Mouse (Mus musculus) liver, embryonic 14.5 days (tissue): Measurements from ENCODE around the gene Cd59b. TPM values are rescaled to one million over a fixed set of nuclear protein-coding genes. Genes with fewer than 3 reads are reported as not detected.
A peak's percentile ranks its signal among the peaks of the same experiment; 100 is the strongest.

ENCODE experiments used
- ATAC-seq: fragments of 200-750 bp; cut with Nextera tagmentation; 2 replicates; pipeline ENCODE4 v1.8.0; 2017; ENCODE audit warnings: moderate number of reproducible peaks, mild to moderate bottlenecking, moderate library complexity; ENCODE audit not compliant: insufficient read depth
- DNase-seq, 3 experiments: peaks; one replicate each; pipeline ENCODE4 v3.0.0-alpha.2; 2012 to 2013; ENCODE audit warnings: low read depth in 3 of 3, low spot score in 3 of 3
- H3K27ac ChIP-seq: fragments of 300-500 bp; sonication (generic); 2 replicates; pipeline ENCODE4 v1.5.1; 2014; ENCODE audit warnings: moderate library complexity, mild to moderate bottlenecking, control low read depth, inconsistent platforms
- H3K27me3 ChIP-seq: fragments of 300-500 bp; sonication (generic); 2 replicates; pipeline ENCODE4 v1.6.1; 2014; ENCODE audit warnings: mild to moderate bottlenecking, low read length, moderate library complexity; ENCODE audit not compliant: control insufficient read depth, insufficient read depth
- H3K36me3 ChIP-seq: fragments of 300-500 bp; sonication (generic); replicated peaks from 2 replicates; pipeline ENCODE4 v1.6.1; 2014; ENCODE audit warnings: low read depth; ENCODE audit not compliant: control insufficient read depth, insufficient read depth
- H3K4me1 ChIP-seq, 2 experiments: fragments of 200-500 bp in 1 of 2; fragments of 300-500 bp in 1 of 2; sonication (generic) in 1 of 2; replicated peaks; 2 replicates each; pipeline ENCODE4 v1.6.1; 2012 to 2014; ENCODE audit warnings: antibody characterized with exemption in 1 of 2, inconsistent platforms in 1 of 2, low read length in 1 of 2; ENCODE audit not compliant: control insufficient read depth in 2 of 2, insufficient read depth in 2 of 2
- H3K4me2 ChIP-seq: fragments of 300-500 bp; sonication (generic); 2 replicates; pipeline ENCODE4 v1.6.1; 2014; ENCODE audit warnings: low read depth, mild to moderate bottlenecking, control low read depth, moderate library complexity
- H3K4me3 ChIP-seq, 2 experiments: fragments of 200-500 bp in 1 of 2; fragments of 300-500 bp in 1 of 2; sonication (generic) in 1 of 2; 2 replicates each; pipeline ENCODE4 v1.5.1; 2012 to 2014; ENCODE audit warnings: low read depth in 2 of 2, low read length in 2 of 2, mild to moderate bottlenecking in 2 of 2, control low read depth in 1 of 2, inconsistent platforms in 1 of 2, moderate library complexity in 1 of 2; ENCODE audit not compliant: insufficient read depth in 1 of 2
- H3K9ac ChIP-seq: fragments of 300-500 bp; sonication (generic); replicated peaks from 2 replicates; pipeline ENCODE4 v1.6.1; 2014; ENCODE audit warnings: mild to moderate bottlenecking, control low read depth, moderate library complexity
- H3K9me3 ChIP-seq: fragments of 300-500 bp; sonication (generic); 2 replicates; pipeline ENCODE4 v1.6.1; 2016; ENCODE audit warnings: low read length, mixed read lengths; ENCODE audit not compliant: control insufficient read depth
- CTCF ChIP-seq: IDR thresholded peaks from 2 replicates; pipeline ENCODE4 v1.5.1; 2016; ENCODE audit warnings: antibody characterized with exemption, low read depth, control low read depth
- EP300 ChIP-seq: IDR thresholded peaks from 2 replicates; pipeline ENCODE4 v1.6.1; 2016; ENCODE audit warnings: antibody characterized with exemption, low read depth
- WGBS: fragments of 180-500 bp; shearing (Covaris S2); extraction: QIAGEN DNeasy Blood & Tissue Kit; methylation state at CpG from one replicate; pipeline ENCODE4 v1.1.7; 2014; ENCODE audit not compliant: insufficient replicate concordance; 5-methylcytosine and 5-hydroxymethylcytosine counted together
- polyA plus RNA-seq, 2 experiments: library from polyadenylated mRNA; depleted of rRNA in 1 of 2; stranded (reverse) in 1 of 2; unstranded in 1 of 2; fragments of >200 nt; fragmentation: Nextera tagmentation in 1 of 2; extraction: Ambion mirVana in 1 of 2; gene quantifications; 2 replicates each; pipeline versions ENCODE4 v1.2.1 to v1.2.3; 2012 to 2014

Cd59b gene
- polyA plus RNA-seq, 2 experiments = 9.3 to 14.3 TPM

GRCm38 (mm10) chr2:104130165-104130564 lies 60.5 kb downstream of the Cd59b start:
- peaks cover 9% of the 10 kb centered on the region for H3K27me3 ChIP-seq
- no peaks in the 10 kb centered on the region for H3K36me3 ChIP-seq
- WGBS = 33% methylated on average over 6 of the region's 6 CpGs
- H3K4me3 ChIP-seq = peak overlapping the region in 1 of 2 experiments; percentile 19; a peak in 2 of 4 replicates
- no peaks in the 10 kb centered on the region for H3K9me3 ChIP-seq
- ATAC-seq (peak; percentile 99), DNase-seq (peak; percentile 69 to 92 (median 76))
- peak overlapping the region; percentile 93 for H3K27ac ChIP-seq
- peak overlapping the region; percentile 55 for H3K9ac ChIP-seq
- peaks cover 24 to 37% of the 10 kb centered on the region in 2 experiments for H3K4me1 ChIP-seq
- H3K4me2 ChIP-seq = peak overlapping the region; percentile 68
- no peak for TF ChIP-seq CTCF
- peak; percentile 94 for TF ChIP-seq EP300

GRCm38 (mm10) chr2:104130969-104131368 lies 61.3 kb downstream of the Cd59b start:
- ATAC-seq (no peak), DNase-seq (peak in 1 of 3 experiments; percentile 56)
- Histone ChIP-seq H3K4me1 (peaks cover 24 to 37% of the 10 kb centered on the region in 2 experiments), H3K4me2 (peak overlapping the region; percentile 68), H3K27me3 (peaks cover 9% of the 10 kb centered on the region), H3K27ac (peak overlapping the region; percentile 93), H3K9me3 (no peaks in the 10 kb centered on the region), H3K9ac (peak overlapping the region; percentile 55), H3K4me3 (no peak overlapping the region), H3K36me3 (no peaks in the 10 kb centered on the region)
- TF ChIP-seq CTCF (peak; percentile 96), EP300 (peak; percentile 50)
- WGBS = 42% methylated on average over 3 of the region's 3 CpGs

- H3K4me2 ChIP-seq = no peak overlapping the region
- ATAC-seq (no peak), DNase-seq (no peak)
- 52% methylated on average over 7 of the region's 7 CpGs for WGBS
- H3K36me3 ChIP-seq = no peaks in the 10 kb centered on the region
- TF ChIP-seq EP300 (no peak), CTCF (no peak)
- no peak overlapping the region for H3K4me3 ChIP-seq
- peaks cover 3% of the 10 kb centered on the region for H3K27me3 ChIP-seq
- no peaks in the 10 kb centered on the region for H3K9me3 ChIP-seq
- H3K9ac ChIP-seq = no peak overlapping the region
- peaks cover 24 to 37% of the 10 kb centered on the region in 2 experiments for H3K4me1 ChIP-seq
- no peak overlapping the region for H3K27ac ChIP-seq
Observed at GRCm38 (mm10) chr2:104132266-104132859, 62.7 kb downstream of the Cd59b start.

- H3K9ac ChIP-seq = no peak overlapping the region
- H3K4me3 ChIP-seq = no peak overlapping the region
- no peak overlapping the region for H3K4me2 ChIP-seq
- H3K27ac ChIP-seq = no peak overlapping the region
- H3K27me3 ChIP-seq = peaks cover 3% of the 10 kb centered on the region
- TF ChIP-seq CTCF = no peak
- TF ChIP-seq EP300 = no peak
- peaks cover 24 to 37% of the 10 kb centered on the region in 2 experiments for H3K4me1 ChIP-seq
- no peaks in the 10 kb centered on the region for H3K36me3 ChIP-seq
- WGBS = 32% methylated on average over 12 of the region's 12 CpGs
- DNase-seq (no peak), ATAC-seq (no peak)
- H3K9me3 ChIP-seq = no peaks in the 10 kb centered on the region
Observed at GRCm38 (mm10) chr2:104133042-104133810, 63.6 kb downstream of the Cd59b start.
